Mouse (Mus musculus) frontal cortex, postnatal 14 days (tissue): ENCODE measurements around the gene Pfkm.

Experiments used
- DNase-seq, 2 experiments: peaks; one replicate each; pipeline ENCODE4 v3.0.0; 2022; ENCODE audit warnings: low spot score in 2 of 2

The Pfkm gene

DNA sequence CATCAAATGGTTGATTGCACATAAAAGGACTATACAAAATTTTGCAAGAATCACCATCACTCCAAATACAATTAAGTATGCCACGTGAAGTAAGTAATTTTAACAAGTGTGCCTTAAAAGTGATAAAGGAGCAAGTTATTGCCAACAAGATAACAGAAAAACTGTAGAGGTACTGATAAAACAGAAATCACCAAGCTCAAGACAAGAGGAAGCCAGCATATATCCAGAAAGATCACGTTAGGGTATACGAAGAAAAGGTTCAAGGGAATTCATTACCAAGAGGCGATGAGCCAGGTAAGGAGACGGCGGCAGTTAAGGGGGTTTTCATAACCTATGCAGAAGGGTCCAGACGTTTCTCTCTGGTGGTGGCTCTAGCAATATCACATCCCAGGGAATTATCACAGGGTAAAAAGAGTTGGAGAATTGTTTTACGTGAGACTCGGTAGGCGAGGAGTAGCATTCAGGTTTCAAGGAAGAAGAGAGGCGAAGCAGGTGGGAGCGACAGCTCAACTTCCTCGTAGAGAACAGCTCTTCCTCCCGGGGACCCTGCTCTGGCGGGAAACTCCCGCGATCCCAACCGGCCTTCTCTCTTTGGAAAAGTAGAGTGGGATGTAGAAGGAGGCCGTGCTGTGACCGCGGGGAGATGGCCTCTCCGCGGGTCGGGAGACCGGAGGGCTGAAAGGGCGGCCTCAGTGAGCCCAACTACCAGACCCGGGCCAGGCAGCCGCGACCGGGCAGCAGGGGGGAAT is at the start of gene Pfkm:
Gene Pfkm (plus strand): TSS at position 218 of the 749 bp plus-strand sequence.
- peak in 1 of 2 experiments; percentile 32 for DNase-seq

DNA sequence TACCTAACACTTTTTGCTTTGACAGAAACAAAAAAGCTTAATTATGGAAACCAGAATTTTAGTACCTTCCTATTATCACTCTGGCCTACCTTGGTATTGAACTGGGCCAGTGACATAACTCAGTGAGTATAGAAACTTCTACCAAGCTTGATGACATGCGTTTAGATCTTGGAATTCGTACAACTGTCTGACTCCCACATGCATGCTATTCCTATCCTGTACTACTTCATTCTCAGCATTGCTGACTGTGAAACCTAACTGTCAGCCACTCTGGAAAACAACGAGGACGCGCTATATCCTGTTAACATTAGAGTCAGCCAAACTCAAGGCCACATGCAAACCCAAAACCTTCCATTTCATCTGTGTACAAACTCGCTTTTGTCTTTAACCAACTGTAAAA is 48.4 kb upstream of the Pfkm start:
- DNase-seq: no peak

DNA sequence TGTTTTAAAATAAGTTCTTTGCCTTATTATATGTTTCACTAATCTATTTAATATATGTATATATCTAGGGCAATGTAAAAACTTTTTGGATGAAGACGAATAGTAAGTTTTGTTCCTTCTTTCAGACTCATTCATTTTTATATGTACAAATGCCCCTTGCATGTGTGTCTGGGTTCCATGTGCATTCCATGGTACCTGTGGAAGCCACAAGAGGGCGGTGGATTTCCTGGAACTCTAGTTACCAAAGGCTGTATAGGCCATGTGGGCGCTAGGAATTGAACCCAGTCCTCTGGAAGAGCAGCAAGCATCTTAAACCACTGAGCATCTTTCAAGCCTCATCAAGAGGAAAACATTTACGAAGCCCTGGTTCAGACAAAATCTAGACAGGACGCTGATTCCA is 48.0 kb upstream of the Pfkm start:
- no peak for DNase-seq

DNA sequence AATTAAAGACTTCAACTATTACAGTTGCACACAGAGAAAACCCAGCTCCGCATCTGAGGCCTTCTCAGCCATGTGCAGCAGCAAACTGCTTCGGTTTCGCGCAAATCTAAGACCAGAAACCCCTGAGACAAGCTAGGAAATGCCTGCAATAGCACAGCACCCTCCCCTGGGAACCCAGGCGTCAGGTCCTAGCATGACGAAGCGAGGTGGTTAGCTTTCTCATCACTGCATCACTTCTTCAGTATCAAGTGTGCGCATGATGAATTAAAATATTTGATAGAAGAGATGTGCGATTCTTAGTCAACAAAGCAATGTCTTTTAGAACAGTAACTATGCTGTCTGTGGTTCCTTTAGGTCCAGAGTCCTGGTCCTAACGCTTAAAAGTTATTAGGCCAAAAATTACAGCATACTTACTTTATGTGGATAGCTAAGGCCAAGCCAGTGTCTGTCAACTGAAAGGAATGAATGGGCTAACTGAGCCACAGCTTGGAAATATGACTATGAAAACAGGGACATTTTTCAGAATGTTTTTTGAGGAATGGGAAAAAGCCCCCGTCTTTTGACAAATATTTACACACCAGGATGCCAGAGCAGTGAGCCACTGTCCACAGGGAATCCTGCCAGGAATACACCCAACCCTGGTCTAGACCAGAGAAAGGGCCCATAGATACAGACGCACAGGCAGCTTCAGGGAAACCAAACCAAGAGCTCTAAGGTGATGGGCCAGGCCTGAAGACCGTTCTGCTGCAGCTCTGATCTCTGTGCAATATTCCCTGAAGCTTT is 43.3 kb upstream of the Pfkm start:
- DNase-seq: no peak

GRCm38 (mm10) chr15:98051685-98052084 is 40.7 kb upstream of the Pfkm start:
- no peak for DNase-seq

DNA sequence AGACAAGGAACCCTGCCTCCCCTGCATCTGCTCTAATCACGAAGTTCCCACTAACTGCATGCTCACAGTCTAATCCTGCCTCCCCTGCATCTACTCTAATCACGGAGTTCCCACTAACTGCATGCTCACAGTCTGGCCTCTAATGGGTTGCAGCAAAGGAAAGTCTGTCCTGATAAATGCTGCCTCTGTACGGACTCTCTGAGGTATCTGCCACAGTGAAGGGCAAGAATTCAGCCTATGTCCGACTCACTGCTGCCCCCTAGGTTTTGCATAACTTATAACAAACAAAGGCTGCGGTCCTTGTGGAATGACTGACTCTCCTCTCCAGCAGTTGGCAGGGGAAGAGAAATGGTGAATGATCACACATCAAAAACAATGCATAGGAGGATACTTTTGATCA is 37.1 kb upstream of the Pfkm start:
- DNase-seq: no peak

DNA sequence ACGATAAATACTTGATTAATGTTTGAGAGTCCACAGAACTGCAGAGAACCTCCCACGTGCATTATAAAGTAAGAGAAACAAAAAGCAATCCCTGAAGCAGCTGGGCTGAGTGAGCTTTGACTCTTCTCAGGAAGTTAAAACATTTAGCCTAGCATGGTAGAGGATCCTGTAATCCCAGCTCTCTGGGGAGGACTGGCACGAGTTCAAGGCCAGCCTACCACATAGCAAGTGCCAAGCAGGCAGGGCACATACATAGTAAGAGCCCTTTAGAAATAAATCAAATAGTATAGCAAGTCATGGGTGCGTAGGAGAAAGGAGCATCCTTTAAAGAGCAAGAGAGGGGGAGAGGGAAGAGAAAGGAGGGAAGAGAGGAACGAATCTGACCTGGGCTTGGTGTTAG is 26.5 kb upstream of the Pfkm start:
- DNase-seq: no peak

DNA sequence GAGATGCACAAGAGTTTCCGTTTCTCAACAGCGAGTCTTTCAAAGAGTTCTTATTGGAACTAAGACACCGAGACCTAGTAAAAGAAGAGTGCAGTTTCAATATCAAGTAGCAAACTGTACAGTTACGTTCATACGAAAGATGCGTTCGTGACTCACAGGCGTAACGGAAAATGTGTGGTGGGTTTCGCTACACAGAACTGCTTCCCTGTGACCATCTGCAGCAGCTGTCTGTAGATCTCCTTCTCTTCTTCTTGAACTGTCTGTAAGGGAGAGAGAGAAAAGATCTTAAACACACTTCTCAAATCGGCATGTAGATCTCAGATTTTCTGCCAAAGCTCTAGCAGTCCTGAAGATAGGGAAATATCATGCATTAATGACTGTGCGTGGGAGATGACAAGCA is 25.8 kb upstream of the Pfkm start:
- DNase-seq: no peak

DNA sequence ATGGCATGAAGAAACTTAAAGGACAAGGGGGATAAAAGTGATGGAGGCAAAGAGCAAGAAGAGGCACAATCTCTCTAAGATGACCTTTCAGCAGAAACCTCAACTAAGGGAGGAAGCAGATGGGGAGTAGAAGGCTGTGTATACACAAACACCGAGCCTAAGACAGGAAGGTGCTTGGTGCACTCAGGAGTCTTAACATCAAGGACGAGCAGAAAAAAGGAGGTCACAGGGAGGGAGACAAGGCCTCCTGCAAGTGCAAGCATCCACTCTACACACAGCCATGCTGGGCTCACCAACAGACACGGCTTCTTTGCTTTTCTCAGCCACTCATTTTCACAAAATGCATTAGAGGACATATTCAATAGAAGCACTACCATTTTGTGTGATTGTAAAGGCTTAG is 24.9 kb upstream of the Pfkm start:
- no peak for DNase-seq

- no peak for DNase-seq
These were observed 23.9 kb upstream of the Pfkm start for GRCm38 (mm10) chr15:98068506-98068905.

DNA sequence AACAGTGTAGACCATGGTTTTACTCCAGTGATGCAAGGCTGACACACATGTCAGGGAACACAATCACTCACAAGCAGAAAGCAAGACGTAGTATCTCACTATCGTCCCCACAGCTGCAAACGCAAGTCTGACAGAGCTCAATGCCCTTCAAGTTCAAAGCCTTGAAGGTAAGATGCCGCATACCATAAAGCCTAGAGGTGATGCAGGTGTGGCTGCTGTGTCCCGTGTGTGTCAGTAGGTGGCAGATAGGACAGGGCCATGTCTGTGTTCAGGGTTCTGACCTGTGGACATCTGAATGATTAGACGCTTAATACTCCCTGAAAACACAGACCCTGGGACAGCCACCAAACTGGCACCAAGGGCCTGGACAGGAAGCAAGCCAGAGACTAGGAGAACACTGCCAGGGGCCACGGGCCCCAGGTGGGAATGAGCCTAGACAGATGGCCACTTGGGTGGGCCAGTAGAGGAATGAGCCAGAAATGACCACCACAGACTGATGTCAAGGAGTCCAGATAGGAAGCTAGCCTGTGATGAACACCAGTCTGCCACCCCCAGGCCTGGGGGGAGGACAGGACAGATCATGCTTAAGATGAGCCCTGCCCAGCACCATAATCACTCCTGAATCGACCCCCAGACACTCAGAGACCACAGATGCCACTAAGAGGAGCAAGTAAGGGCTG is 22.7 kb upstream of the Pfkm start:
- DNase-seq: no peak

GRCm38 (mm10) chr15:98070376-98070775 is 22.0 kb upstream of the Pfkm start:
- DNase-seq: no peak

- no peak for DNase-seq
These were observed 17.9 kb upstream of the Pfkm start for GRCm38 (mm10) chr15:98074521-98074920.

DNA sequence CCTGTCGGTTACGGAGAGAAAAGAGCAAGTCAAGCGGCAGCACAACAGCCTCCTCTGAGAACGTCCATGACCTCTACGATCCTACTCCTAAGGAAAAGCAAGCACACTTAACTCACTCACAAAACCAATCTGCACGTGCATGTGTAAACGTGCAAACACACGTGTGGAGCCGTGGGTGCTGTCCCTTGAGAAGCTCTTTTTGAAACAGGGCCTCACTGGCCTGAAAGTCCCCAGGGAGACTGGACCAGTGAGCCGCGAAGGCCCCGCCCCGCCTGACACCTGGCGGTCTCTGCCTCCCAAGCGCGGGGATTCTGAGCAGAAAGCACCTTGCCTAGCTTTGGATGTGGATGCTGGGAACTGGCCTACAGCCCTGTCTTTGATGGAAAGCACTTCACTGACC is 17.4 kb upstream of the Pfkm start:
- DNase-seq: no peak

DNA sequence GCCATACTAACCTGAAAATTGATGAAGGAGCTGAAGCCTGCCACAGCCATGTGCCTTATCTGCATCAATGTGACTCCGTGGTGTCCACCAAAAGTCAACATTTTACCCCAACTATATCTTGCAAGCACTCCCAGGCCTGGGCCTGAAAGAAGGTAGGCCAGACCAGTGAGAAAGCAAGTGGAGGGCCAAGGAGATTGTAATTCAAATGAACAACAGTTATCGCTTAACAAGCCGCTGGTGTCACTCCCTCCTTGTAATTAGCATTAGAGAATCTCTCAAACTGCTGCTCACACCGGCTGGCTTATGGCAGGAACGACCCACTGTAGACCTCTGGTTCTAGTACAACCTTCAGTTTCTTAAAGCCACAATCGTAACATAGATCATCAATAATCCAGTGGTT is 15.5 kb upstream of the Pfkm start:
- no peak for DNase-seq

DNA sequence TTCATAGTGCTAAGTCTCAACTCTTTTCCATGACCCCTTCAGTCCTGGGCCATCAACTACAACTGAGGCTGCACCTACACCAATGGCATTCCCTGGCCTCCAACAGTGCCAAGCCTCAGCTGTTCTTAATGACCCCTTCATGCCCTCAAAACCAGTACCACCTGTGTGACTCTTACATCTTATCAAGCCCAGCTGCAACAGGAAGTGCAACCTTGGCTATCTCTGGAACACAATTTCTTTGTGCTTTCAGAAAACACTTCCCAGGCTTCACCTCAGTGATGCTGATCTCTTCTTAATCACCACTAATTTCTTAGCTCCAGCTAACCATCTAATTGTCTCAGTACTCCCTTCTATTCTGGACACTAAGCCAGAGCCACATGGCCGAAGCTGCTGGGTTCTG is 3.5 kb upstream of the Pfkm start:
- no peak for DNase-seq

DNA sequence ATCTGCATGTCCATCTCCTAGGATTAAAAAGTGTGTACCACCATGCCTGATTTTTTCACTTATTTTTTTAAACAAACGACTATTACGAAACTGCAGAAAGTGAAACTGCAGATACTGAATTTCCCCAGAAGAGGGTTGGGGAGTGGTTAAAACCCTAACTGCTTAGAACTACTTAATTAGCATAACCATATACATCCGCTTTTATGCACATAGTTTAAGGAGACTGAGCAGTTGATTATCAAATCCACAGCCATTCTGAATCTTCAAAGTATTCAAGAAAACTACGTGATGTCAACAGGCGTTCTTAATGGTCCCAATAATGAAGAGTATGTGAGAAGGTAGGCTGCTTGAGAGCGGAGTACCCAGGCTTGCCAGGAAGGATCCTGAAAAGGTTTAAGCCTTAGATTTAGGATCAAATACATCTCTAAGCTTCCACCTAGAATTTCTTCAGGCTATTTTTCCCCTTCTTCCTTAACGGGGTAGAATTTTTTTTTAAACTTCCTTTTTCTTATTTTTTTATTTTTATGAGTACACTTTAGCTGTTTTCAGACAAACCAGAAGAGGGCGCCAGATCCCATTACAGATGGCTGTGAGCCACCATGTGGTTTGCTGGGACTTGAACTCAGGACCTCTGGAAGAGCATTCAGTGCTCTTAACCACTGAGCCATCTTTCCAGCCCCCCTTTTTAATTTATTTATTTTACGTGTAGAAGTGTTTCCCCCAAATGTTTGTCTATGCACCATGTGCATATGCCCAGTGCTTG is 2.8 kb upstream of the Pfkm start:
- no peak for DNase-seq

- no peak for DNase-seq
These were observed 548 bp upstream of the Pfkm start for GRCm38 (mm10) chr15:98091841-98092240.

DNA sequence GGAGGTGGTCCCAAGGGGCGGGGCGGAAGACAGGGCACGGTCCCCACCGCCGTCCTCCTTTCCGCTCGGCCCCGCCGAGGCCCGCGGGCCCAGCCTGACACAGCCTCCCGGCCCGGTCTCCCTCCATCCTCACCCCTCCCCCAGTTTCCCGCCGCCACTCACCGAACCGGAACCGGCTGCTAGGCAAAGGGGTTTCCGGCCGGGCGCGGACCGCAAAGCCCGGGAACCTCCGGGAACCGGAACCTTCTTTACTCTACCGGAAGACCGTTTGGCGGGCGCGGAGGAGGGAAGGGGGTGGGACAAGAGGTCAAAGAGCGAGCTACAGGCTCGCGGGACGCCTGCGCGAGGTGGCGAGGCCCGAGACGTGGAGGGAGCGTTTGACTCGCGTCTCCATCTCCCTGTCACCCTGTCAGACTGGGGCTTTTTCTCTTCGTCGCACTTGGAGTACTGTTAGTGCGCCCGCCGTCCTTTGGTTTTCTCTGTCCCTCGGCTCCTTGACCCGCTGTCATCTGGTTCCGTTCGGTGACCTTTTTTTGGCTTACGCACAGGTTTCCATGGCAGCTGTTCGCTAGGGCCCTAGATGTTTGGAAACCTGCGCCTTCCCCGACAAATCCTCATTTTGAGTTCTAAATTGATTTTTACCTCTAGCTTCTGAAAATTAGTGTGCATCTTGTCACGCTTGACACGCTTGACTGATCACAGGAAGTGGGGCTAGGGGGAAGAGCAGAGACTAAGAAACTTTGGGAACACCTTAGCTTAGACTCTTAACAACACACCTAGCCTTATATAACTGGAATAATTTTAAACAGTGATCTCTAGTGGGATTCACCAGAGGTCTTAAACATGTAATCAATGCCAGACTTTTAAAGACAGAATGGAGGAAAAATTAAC is 977 bp downstream of the Pfkm start, which contains the start of gene Senp1:
Gene Senp1 (minus strand): TSS at position 624 of the 891 bp plus-strand sequence.
- DNase-seq: peak; percentile 82 to 83

DNA sequence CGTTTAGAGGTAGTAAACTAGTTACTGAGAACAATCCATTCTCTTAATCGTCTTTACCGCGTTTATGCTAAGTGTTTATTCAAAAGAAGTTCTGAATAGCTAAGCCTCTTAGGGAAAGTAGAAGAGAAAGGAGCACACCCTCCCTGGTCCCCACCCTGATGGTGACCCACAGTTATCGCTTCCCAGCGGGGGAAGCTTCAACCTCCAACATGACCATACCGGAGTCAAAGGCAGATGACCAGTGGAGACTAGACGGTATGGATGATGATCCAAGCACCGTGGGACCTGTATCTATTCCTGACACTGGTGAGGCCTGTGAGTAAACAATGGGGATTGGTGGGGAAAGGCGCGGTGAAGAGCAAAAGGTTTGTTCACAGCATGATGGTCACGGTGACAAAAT is 2.5 kb downstream of the Pfkm start:
- no peak for DNase-seq

DNA sequence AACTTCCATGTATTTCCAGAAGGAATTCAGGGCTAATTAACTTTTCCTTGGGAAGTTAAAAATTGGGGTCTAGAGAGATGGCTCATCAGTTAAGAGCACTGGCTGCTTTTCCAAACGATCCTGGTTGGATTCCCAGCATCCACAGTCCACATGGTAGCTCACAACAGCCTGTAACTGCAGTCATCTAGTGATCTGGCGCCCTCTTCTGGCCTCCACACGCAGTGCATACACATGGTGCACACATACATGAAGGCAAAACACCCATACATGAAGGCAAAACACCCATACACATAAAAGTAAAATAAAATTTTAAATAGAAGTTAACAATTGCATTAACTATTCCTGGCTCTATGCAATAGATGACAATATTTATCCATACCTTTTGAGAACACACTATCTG is 4.6 kb downstream of the Pfkm start:
- no peak for DNase-seq
